Mouse (Mus musculus): ENCODE measurements around the gene Ghdc.

Ghdc gene

DNA sequence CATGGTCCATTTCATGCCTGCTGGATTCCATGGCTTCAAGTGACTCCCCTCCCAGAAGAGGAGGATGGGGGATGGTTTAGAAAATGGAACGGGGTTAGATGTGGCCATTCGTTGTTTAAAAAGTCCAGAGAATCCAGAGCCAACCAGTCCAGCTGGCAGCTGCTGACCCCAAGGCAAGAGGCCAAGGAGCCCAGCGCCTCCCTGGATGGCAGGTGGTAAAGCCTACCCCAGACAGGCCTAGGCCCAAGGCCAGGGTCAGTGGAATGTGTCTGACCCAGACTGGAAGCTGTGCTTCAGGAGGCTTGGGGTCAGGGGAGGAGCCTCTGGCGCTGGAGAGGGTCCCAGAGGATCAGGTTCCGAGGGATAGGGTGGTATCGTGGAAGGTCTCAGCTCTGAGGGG, 29.4 kb downstream of the Ghdc start:
- peak; percentile 94 for DNase-seq

DNA sequence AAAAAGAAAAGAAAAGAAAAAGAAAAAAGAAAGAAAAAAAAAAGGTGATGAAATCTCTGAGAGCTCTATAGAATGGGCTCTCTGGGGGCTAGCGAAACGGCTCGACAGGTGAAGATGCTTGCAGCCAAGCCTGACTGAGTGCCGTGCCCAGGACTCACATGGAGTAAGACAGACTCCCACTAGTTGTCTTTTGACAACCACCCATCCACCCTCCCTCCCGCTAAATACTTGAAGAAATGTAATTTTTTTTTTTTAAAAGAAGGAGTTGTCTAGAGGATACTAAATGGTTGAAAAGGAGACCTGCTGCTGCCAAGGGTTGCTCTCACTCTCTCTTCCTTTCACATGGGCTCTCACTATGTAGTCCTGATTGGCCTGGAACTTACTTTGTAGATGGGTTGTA, 32.0 kb downstream of the Ghdc start:
- DNase-seq = no peak

DNA sequence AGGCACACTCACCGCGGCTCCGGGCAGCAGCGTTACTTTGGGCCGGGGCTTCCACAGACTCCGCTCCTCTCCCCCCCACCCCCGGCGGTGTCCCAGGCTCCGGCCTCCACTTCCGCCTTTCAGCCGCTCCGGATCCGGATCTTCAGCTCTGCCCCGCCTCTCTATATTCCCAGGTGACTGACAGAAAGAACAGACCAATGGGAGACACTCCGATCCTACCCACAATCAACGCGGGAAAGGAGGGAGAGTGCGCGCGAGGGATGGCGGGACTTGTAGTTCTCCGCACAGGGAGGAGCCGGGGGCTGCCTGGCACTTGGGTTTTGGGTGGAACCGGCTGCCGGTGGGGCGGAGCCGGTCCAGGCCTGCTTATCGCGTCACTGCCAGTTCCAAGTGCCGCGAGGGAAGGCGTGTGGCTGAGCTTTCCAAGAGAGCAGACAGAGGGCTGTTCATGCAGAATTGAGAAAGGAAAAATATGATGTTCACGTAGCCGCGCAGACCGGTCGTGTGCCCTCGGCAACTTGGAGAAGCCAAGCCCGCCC, 32.6 kb downstream of the Ghdc start, which contains the start of gene Rab5c:
Rab5c (minus strand) TSS at position 150 of the 539 bp plus-strand sequence.
- DNase-seq = peak; percentile 100

DNA sequence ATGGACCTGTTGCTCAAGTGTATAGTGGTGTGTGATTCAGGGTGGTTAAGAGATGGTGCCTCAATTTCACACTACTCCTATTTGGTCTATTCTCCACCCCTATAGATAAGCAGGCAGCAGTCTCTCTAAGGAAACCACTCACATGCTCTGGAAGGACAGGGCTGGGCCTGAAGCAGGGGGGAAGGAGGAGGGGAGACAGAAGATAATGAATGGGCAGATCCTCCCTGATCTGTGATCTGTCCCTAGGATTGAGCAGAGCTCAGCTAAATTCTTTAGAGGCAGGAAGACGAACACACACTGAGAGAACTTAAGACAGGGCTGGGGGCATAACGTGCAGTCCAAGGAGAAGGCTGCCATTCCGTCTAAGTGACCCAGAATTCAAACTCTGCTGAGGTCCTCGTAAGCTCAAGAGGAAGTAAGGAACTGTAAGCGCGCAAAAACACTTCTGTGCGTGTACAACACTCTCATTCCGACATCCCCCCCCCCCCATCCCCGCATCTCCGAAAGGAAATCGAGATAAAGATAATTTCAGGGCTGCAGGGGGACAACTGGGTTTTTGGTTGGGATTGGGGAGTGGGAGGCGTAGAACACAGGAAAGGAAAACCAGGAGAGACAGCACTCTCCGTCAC, 33.5 kb downstream of the Ghdc start:
- DNase-seq = no peak

DNA sequence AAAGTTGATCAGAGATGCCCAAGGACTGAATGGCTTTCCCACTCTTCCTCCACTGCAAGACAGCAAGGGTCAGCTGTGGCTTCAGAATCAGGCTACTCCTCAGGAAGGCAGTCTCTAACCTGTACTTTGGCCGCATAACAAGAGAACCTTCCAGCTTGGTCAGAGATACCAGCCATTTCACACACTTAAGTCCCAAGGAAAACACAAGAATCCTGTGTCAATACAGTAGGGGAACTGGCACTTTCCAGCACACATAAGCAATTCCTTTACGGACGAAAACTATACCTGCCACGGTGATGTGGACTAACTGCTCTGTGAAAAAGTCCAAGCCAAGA, 34.0 kb downstream of the Ghdc start:
- DNase-seq = no peak

DNA sequence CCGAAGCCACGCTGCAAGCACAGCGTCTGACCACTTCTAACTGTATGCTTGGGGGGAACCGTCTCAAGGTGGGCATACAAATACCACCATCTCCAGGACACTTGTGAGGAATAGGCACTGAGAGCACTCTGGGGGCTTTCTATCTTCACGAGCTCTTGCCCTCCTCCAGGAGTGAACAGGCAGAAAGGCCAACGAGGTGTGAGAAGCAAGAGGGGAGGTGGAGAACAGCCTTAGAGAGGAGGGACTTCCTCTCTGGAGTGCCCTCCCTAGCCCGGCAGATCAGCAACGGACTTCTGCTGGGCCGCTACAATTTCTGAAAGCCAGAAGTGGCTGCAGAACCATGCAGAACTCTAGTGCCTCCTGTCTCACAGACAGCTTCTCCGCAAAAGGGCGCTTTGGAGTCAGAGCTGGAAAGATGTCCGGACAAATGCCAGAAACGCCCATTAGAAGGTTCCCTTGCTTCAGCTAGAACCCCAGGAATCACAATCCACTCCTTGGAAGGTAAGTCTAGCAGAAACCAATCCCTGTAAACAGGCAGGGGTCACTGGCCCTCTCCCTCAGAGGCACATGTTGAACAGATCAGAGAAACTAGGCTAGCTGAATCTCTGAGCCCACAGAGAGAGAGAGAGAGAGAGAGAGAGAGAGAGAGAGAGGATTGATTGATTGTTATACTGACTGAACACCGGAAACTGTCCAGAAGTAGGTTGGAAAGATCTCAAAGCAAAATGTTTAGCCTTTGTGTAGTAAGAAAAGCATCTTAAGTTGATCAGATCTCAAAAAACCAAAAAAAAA, 34.6 kb downstream of the Ghdc start:
- DNase-seq = no peak

DNA sequence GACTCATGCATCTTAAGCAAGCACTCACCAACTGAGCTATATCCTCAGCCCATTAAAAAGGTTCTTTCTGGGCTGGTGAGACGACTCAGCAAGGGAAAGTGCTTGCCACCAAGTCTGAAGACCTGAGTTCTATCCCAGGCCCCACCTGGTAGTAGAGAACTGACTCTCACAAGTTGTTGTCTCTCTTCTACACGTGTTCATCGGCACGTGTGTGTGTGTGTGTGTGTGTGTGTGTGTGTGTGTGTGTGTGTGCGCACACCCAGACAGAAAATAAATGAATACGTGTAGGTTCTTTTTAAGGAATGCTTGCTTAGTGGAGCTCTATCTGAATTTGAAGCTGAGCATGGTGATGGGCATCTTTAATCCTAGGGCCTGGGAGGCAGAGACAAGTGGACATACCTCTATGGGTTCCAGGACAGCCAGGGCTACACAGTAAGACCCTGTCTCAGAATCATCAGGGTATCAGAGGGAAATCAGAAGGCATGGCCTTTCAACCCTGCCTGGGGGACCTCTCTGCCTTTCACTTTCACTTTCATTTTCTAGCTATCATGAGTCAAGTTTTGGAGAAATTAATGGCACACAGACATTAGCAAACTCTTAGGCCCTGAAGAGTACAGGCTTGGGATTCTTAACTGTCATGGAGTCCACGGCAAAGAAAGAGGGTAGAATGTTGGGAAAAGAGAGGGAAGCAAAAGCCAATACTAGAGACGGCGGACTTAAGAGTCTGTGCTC, 35.5 kb downstream of the Ghdc start:
- DNase-seq = no peak

DNA sequence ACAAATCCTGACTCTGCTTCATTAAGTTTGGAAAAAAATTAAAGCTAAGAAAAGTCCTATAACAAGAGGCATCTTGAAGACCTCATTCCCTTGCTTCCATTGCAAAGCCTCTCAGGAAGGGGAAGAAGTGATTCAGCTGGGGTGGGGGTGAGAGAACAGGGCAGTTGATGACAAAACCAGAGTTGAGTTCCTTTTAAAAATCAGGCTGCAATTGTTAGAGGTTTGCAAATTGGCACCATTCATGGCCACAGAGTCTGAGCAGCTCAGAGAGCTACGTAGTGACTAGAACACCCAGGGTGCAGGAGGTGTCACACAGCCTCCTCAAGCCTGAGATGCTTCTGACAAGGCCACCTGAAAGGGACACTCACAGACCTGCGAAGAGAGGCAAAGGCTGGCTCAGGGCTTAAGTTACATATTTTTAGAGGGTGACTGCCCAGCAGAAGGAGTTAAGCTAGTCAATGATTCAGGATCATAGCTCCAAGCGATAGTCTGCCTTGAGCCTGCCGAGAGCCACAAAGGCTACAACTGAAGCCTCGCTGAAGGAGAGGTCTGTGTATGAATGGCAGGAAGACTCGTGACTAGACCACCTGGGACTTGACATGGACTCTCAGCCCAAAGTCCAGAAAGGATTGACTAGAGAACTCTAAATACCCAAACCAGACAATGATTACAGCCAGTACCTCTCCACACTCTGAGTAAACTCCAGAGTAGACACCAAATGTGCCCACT, 40.1 kb downstream of the Ghdc start:
- DNase-seq = peak; percentile 95

DNA sequence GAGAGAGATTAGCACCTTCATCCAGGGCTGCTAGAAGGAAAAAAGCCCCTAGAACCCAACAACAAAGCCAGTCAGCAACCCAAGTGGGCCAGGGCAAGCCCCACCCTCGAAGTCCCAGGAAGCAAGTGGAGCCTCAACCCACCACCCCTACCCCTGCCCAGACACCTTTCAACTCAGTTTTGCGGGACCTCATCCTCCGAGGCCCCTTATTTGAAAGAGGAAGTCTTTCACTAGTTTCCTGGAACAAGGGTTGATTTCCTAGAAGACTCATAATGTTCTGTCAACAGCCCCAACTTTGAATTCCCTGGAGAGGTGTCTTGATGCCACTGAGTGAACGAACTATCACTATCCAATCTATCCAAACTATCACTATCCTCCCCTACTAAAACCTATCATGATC, 40.8 kb downstream of the Ghdc start:
- DNase-seq = peak; percentile 86

DNA sequence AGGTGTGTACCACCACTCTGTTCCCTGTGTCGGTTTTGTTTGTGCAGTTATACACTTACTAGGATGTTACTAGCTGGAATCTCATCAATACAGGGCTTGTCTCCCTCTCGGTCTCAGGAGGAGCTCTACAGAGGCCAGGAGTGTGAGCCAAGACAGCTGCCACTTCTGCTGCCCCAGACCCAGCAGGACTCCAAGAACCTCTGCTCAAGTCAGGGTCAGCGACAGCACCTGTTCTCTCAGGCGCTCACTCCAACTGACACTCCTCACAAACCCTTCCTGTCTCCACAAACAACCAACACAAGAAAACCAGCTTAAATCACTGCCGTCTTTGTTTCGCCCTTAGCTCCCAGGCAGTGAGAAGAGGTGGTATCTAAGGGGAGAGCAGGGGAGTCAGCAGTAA, 42.2 kb downstream of the Ghdc start:
- DNase-seq = no peak

DNA sequence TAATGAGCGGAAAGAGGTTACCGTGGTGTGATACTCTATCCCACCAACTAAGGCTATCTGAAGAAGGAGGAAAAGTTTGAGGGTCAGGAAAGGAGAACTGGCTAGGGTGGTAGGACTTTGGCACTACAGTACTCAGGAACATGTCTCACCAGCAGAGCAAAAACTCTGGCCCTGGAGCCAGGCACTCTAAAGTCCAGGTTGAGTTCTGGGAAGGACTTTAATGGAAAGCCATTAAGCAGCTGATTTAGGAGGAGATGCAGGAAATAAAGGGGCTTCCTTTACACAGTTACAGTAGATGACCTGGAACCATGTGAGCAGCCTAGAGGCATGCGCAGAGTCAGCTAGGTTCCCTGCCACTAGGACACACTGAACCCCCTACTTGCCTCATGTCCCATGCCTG, 43.6 kb downstream of the Ghdc start:
- no peak for DNase-seq

DNA sequence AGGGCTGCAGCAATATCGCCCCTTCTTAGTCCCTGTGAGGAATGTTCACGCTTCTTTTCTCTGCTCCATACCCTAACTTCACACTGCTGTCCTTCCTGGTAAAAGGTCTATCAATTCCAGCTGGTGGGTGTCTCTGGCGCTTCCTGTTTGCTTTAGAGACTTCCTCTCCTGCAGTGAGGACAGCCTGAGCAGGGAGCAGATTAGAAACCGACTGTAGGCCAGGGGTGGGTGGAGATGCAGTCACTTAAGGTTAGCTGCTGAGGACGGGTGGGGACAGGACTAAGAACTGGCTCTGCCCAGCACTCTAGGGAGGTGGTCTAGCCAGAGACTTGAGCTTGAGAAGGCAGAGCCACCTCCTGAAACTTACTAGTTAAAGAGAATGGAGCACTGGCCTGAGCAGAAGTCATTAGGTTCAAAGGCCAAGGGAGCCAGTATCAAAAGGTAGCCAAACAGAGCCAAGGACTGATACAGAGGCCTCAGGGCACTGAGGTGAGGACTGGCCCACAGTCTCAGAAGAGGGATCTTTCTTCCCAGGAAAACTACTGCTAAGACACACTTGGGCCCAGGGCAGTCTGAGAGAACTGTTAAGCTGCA, 45.7 kb downstream of the Ghdc start:
- peak; percentile 98 for DNase-seq

DNA sequence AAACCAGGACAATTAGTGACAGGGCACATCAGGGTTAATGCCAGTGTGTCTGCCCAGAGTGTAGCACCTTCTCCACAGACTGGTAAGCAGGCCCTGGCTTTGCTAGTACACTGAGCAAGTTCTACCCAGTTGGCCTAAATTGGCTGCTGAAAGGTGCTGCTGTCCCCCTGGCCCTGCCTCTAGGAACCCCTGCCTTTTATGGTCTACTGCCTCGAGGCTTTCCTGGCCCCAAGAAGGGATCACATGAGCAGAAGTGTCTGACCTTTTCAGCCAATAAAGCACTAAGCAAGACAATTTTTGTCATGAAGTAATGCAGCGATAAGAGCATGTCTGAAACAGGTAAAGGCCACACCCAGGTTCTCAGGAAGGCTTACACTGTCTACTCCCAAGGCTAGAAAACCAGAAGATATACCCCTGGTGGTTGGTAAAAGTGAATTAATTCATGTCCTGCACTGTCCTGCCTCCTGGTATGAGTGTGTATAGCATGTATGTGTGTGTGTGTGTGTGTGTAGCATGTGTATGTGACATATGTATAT, 48.2 kb downstream of the Ghdc start:
- peak; percentile 85 for DNase-seq

DNA sequence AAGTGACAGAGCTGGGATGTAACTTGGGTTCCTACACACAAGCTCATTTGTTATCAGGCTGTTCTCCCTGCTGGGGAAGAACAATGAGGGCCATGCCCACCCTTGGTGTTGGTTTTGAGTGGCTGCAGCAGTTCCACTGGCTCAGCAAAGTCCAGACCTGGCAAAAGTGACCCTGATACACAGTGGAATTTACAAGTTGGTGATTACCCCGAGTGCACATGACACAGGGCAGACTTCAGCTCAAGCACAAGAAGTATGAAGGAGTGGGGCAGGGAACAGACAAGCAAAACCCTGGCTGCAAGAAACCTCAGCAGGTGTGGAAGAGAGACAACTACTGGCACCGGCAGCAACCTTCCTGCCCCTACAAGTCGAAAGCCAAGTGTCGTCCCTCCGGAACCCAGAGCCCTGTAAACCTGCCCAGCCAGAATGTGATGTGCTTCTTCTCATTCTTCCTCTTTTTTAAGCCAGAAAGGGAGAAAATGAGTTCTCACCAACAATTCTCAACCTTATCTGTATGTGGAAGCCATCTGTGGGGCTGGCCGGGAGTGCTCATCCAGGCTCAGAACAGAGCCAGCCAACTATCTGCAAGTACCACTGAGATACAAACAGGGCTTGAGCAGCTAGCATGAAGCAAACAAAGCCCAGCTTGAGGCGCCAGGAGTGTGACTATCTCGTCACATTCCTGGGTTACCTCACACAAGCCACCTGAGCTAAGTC, 48.8 kb downstream of the Ghdc start:
- peak; percentile 91 for DNase-seq

DNA sequence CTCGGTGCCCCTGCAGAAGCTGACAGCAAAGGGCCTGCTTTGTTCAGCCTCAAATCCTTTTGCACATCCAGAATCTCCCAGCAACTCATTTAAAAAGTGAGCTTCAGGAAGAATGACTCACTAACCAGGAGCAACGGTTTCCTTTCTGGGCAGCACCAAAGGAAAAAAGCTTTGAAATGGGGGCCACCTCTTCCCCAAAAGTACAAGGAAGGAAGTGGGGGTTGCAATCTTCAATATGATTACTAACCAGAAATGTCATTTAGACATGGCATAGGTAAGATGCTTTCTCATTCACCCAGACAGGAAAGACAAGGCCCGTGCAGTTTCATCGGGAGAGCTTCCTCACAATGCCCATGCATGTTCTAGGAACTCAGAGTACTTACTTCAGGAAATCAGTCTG, 49.5 kb downstream of the Ghdc start:
- DNase-seq = peak; percentile 95

DNA sequence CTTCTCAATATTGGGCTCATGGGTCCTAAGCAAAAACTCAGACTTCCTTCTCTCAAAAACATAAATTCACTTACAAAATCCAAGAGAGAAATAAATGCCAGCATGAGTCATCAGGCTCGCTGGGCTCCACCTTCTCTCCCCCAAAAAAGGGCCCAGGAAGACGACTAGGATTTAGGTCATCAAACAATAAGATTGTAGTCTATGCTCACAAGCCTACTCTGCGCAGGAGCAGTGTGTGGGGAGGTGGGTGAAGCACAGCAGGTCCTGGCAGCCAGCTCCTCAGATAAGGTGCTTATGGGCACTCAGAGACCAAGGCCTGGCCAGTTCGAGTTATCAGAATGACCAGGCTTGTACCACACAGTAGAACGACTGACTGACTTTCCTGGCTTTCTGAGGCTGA, 50.4 kb downstream of the Ghdc start:
- DNase-seq = peak; percentile 96

DNA sequence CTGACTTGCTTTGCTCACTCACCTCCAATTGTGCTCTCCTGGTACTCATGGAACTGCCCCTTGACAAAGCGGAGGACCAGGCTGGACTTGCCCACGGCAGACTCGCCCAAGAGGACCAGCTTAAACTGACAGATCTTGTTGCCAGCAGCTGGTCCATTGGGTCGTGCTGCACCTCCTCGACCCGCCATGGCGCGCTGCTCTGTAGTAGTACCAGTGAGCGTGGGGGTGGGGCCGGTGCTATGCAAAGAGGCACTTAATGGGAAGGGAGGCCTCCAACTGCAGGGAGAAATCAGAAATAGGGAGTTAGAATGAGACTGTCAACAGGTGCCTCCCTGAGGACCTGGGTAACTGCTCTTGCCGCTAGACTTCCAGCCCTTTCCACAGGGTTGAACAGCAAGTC, 50.9 kb downstream of the Ghdc start:
- DNase-seq = peak; percentile 95

DNA sequence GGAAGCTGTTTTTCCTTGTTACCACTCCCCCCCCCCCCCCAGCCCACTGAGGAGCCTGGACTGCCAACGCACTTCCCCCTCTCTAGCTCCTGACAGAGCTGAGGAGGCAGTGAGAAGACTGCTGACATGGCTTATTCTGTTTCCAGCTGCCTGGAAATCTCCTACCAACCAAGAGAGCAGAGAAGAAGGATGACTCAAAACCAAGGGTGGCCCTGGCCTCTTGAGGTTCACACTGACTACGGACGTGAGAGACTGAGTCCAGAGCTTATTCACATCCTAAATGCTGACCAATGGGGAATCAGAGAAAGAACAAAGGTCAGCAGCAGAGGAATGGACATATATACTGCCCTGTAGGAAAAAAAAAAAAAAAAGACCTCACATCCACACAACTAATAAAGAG, 51.4 kb downstream of the Ghdc start:
- DNase-seq = peak; percentile 96

DNA sequence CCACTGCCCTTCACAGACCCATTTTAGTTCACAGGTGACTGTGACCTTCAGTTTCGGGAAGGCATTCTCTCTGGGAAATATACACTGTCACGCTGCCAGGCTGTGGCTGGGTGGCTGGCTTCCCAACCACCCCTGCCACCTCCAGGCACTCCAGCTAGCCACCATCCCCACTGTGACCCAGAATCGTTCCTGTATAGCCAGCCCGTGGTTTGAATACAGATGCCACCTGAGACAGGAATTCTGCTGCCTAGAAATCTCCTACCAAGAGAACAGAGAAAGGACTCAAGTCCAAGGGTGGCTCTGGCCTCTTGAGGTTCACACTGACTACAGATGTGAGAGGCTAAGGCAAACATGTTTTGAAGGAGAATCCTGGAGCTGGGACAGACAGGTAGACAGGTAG, 51.9 kb downstream of the Ghdc start:
- DNase-seq = peak; percentile 94

DNA sequence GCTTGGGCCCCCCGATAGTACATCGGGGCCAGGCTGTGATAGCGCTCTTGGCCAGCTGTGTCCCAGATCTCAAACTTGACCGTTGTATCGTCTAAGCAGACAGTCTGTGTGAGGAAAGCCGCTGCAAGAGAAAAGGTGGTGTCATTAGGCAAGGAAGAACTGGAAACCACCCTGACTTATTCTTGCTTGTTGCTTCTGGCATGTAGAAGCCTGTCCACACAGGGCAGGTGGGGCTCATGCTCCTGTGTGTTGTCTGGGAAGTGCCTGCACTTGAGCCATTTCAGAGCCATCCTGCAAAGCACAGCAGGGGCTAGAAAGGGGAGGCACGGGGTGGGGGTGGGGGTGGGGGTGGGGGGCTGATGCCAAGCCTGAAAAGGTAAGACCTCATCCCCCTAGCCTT, 52.3 kb downstream of the Ghdc start:
- peak; percentile 88 for DNase-seq

DNA sequence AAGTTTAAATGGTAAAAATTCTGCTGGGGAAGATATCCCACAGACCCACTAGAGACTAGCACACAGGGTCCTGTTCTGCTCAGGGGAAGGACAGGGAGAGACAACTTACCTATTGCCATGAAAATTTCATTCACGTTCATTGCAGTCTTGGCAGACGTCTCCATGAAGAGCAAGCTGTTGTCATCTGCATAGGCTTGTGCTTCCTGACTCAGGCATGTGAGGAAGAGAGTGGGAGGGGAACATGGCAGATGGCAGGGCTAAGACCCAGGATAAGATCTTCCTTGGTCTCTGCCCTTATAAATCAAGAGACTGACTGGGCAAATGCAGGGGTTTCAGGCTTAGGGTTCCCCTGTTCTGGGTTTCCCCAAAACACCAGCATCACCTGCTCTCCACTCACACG, 54.1 kb downstream of the Ghdc start:
- peak; percentile 87 for DNase-seq

Measured in heart, adult 11 months (tissue).